Mouse (Mus musculus) WW6 (cell line): ENCODE measurements around the gene Ankzf1.
A peak's percentile ranks its signal among the peaks of the same experiment; 100 is the strongest.

ENCODE experiments used
- DNase-seq: peaks from one replicate; pipeline ENCODE4 v3.0.0-alpha.2; 2013; ENCODE audit warnings: low read depth, low spot score

Ankzf1 gene

GRCm38 (mm10) chr1:75187914-75188483, 4.0 kb upstream of the Ankzf1 start:
- DNase-seq = no peak

GRCm38 (mm10) chr1:75190577-75190976, 1.4 kb upstream of the Ankzf1 start:
- no peak for DNase-seq

GRCm38 (mm10) chr1:75191258-75191621, 711 bp upstream of the Ankzf1 start:
- DNase-seq = no peak

GRCm38 (mm10) chr1:75192452-75192851, 501 bp downstream of the Ankzf1 start:
- DNase-seq = no peak

- no peak for DNase-seq
These were observed 9.3 kb downstream of the Ankzf1 start for GRCm38 (mm10) chr1:75201236-75201635.

GRCm38 (mm10) chr1:75208967-75209678, 17.2 kb downstream of the Ankzf1 start:
- no peak for DNase-seq

- DNase-seq = peak; percentile 84
These were observed 18.5 kb downstream of the Ankzf1 start, which contains the start of the genes Glb1l and Stk16 for GRCm38 (mm10) chr1:75210136-75211087. Gene Glb1l (minus strand): TSS chr1:75210813. Gene Stk16 (plus strand): TSS chr1:75210838.

- no peak for DNase-seq
These were observed 19.3 kb downstream of the Ankzf1 start for GRCm38 (mm10) chr1:75211141-75211708.

GRCm38 (mm10) chr1:75212542-75212941, 20.6 kb downstream of the Ankzf1 start:
- DNase-seq = no peak

GRCm38 (mm10) chr1:75213096-75213495, 21.1 kb downstream of the Ankzf1 start:
- no peak for DNase-seq

- no peak for DNase-seq
These were observed 22.5 kb downstream of the Ankzf1 start for GRCm38 (mm10) chr1:75214442-75214841.

GRCm38 (mm10) chr1:75214886-75215285, 22.9 kb downstream of the Ankzf1 start:
- DNase-seq = no peak

- no peak for DNase-seq
These were observed 23.8 kb downstream of the Ankzf1 start for GRCm38 (mm10) chr1:75215785-75216184.

- DNase-seq = no peak
These were observed 25.0 kb downstream of the Ankzf1 start for GRCm38 (mm10) chr1:75216797-75217585.

GRCm38 (mm10) chr1:75217893-75218226, 25.9 kb downstream of the Ankzf1 start:
- no peak for DNase-seq

- no peak for DNase-seq
These were observed 26.5 kb downstream of the Ankzf1 start for GRCm38 (mm10) chr1:75218227-75219001.

- peak; percentile 86 for DNase-seq
These were observed 27.1 kb downstream of the Ankzf1 start for GRCm38 (mm10) chr1:75219078-75219477.

GRCm38 (mm10) chr1:75219531-75219930, 27.6 kb downstream of the Ankzf1 start, which contains the start of gene Tuba4a:
Gene Tuba4a (minus strand): TSS chr1:75219865.
- no peak for DNase-seq

- DNase-seq = no peak
These were observed 29.6 kb downstream of the Ankzf1 start for GRCm38 (mm10) chr1:75221538-75221937.

GRCm38 (mm10) chr1:75222926-75223325, 31.0 kb downstream of the Ankzf1 start:
- no peak for DNase-seq
